Mouse (Mus musculus) small intestine, adult 2 months (tissue): ENCODE data around the gene Hrc. TPM values are rescaled to one million over a fixed set of nuclear protein-coding genes. Genes with fewer than 3 reads are reported as not detected.

Experiments used
- H3K27ac ChIP-seq: fragments of 200-500 bp; 2 replicates; pipeline ENCODE4 v1.5.1; 2012; ENCODE audit warnings: low read depth, low read length, control low read depth, inconsistent platforms; ENCODE audit not compliant: insufficient read depth
- H3K27me3 ChIP-seq: fragments of 200-500 bp; 2 replicates; pipeline ENCODE4 v1.6.1; 2012; ENCODE audit warnings: mild to moderate bottlenecking, moderate library complexity, low read length, inconsistent platforms; ENCODE audit not compliant: control insufficient read depth, insufficient read depth
- H3K36me3 ChIP-seq: fragments of 200-500 bp; 2 replicates; pipeline ENCODE4 v1.6.1; 2012; ENCODE audit warnings: mild to moderate bottlenecking, low read length, control low read depth, inconsistent platforms; ENCODE audit not compliant: control insufficient read depth, insufficient read depth
- H3K4me1 ChIP-seq: fragments of 200-500 bp; 2 replicates; pipeline ENCODE4 v1.6.1; 2012; ENCODE audit warnings: low read length, inconsistent platforms, mixed read lengths; ENCODE audit not compliant: control insufficient read depth, insufficient read depth, insufficient read length
- H3K4me3 ChIP-seq: fragments of 200-500 bp; 2 replicates; pipeline ENCODE4 v1.5.1; 2012; ENCODE audit warnings: low read depth, mild to moderate bottlenecking, control low read depth, inconsistent platforms, low read length, moderate library complexity
- CTCF ChIP-seq: fragments of 200-500 bp; IDR thresholded peaks from 2 replicates; pipeline ENCODE4 v1.5.1; 2012; ENCODE audit warnings: low read depth, mild to moderate bottlenecking, control low read depth, inconsistent platforms, low read length, moderate library complexity, mixed read lengths; ENCODE audit not compliant: insufficient replicate concordance, insufficient read length; ENCODE audit errors: extremely low read depth
- POLR2A ChIP-seq: fragments of 200-500 bp; IDR thresholded peaks from 2 replicates; pipeline ENCODE4 v1.6.1; 2012; ENCODE audit warnings: low read depth, mild to moderate bottlenecking, control low read depth, inconsistent platforms, low read length, moderate library complexity
- WGBS: fragments of 180-500 bp; shearing (Covaris S2); methylation state at CpG from one replicate; pipeline ENCODE4 v1.1.7; 2018; 5-methylcytosine and 5-hydroxymethylcytosine counted together
- polyA plus RNA-seq: library from polyadenylated mRNA; depleted of rRNA; stranded (reverse); fragments of >200 nt; gene quantifications from 2 replicates; pipeline ENCODE4 v1.2.3, GENCODE M21; 2012

Gene Hrc
- polyA plus RNA-seq, 1 experiment, result 0.46 TPM

GRCm38 (mm10) chr7:45305275-45305674 is 29.8 kb upstream of the Hrc start:
- H3K36me3 ChIP-seq, result peaks cover 53% of the 10 kb centered on the region

GRCm38 (mm10) chr7:45308551-45309240 is 26.4 kb upstream of the Hrc start:
- Histone ChIP-seq H3K27ac (no peak overlapping the region), H3K36me3 (peaks cover 53% of the 10 kb centered on the region), H3K27me3 (no peaks in the 10 kb centered on the region), H3K4me1 (peaks cover 8% of the 10 kb centered on the region; the same call in 1 of the 2 replicates), H3K4me3 (no peak overlapping the region)
- TF ChIP-seq CTCF, result no peak
- no peak for TF ChIP-seq POLR2A
- WGBS, result 80% methylated on average over 15 of the region's 15 CpGs

More at GRCm38 (mm10) chr7:45305275-45305674, 29.8 kb upstream of the Hrc start:
- H3K4me3 ChIP-seq, result no peak overlapping the region
- no peaks in the 10 kb centered on the region for H3K4me1 ChIP-seq
- peak; percentile 96; the same call in 1 of the 2 replicates for TF ChIP-seq CTCF
- peak; percentile 33; the same call in 1 of the 2 replicates for TF ChIP-seq POLR2A
- no peak overlapping the region for H3K27ac ChIP-seq
- no peaks in the 10 kb centered on the region for H3K27me3 ChIP-seq
- 15% methylated on average over 17 of the region's 17 CpGs for WGBS

DNA sequence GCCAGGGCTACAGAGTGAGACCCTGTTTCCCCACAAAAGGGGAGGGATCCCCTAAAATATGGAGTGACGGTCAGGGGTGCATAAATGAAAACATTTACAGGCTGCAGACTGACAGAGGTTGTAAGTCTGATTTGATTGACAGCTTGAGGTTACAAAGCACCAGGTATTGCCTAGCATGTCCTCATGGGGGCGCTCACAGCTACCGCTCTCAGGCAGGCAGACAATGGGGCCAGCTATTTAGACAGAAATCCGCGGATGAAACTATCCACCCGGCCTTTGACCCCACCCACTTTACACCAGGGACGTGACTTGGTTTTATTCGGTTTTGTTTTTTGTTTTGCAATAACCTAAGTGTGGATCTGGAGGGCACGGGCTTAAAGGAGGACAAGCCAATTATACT is 25.6 kb upstream of the Hrc start:
- H3K27me3 ChIP-seq, result no peaks in the 10 kb centered on the region
- peaks cover 11% of the 10 kb centered on the region; the same call in 1 of the 2 replicates for H3K4me1 ChIP-seq
- H3K4me3 ChIP-seq, result no peak overlapping the region
- TF ChIP-seq CTCF, result peak; percentile 77; the same call in 1 of the 2 replicates
- no peak for TF ChIP-seq POLR2A
- H3K27ac ChIP-seq, result no peak overlapping the region
- peaks cover 52% of the 10 kb centered on the region for H3K36me3 ChIP-seq
- WGBS, result 17% methylated on average over 9 of the region's 9 CpGs

- 22% methylated on average over 8 of the region's 8 CpGs for WGBS
- Histone ChIP-seq H3K27me3 (no peaks in the 10 kb centered on the region), H3K36me3 (peaks cover 58% of the 10 kb centered on the region), H3K4me3 (no peak overlapping the region), H3K4me1 (peaks cover 20% of the 10 kb centered on the region), H3K27ac (peak overlapping the region; percentile 92)
- TF ChIP-seq POLR2A, result no peak
- TF ChIP-seq CTCF, result no peak
These were observed 23.1 kb upstream of the Hrc start for GRCm38 (mm10) chr7:45312023-45312422.

- TF ChIP-seq CTCF (no peak), POLR2A (no peak)
- WGBS, result 14% methylated on average over 10 of the region's 10 CpGs
- peak overlapping the region; percentile 92 for H3K27ac ChIP-seq
- peaks cover 27% of the 10 kb centered on the region for H3K4me1 ChIP-seq
- H3K36me3 ChIP-seq, result peaks cover 60% of the 10 kb centered on the region
- no peak overlapping the region for H3K4me3 ChIP-seq
- no peaks in the 10 kb centered on the region for H3K27me3 ChIP-seq
These were observed 22.2 kb upstream of the Hrc start for GRCm38 (mm10) chr7:45312686-45313453.

DNA sequence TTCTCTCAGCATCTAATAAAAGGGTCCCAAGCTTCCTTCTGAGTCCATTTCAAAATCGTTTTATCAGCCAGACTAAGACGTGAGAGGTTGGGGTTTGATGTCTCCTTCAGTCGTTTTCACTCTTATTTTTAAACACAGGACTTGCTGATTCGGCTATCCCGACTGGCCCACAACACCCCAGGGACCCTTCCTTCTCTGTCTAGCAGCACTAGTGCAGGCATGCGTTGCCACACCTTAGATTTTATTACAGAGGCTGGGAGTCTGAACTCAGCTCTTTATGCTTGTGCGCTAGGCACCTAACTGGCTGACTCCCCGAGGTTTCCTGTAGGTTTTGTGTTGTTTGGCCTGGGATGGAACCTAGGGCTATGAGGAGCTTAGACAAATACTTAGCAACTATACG is 21.6 kb upstream of the Hrc start:
- Histone ChIP-seq H3K27me3 (no peaks in the 10 kb centered on the region), H3K27ac (peak overlapping the region; percentile 92), H3K36me3 (peaks cover 60% of the 10 kb centered on the region), H3K4me1 (peaks cover 29% of the 10 kb centered on the region), H3K4me3 (no peak overlapping the region)
- 14% methylated on average over 9 of the region's 9 CpGs for WGBS
- no peak for TF ChIP-seq POLR2A
- TF ChIP-seq CTCF, result no peak

DNA sequence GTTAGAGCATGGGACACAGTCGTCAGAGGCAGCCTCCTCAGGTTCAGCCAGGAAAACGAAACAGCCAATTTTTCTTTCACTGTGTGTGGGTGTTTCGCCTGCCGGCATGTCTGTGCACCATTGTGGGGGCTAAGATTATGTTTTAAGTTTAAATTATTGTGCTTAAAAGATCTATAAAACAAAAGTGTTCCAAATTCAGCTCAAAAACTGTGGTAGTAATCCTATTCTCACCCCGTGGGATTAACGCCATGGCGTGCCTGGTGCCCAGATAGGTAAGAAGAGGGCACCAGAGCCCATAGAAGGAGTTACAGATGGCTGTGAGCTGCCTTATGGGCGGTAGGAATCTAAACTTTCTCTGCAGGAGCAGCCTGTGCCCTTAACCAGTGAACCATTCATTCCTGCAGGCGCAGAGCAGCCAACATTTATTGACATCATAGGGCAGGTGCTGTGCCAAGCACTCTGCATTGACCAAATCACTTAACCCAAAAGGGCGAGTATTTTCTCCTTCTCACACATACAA is 19.8 kb upstream of the Hrc start:
- TF ChIP-seq POLR2A, result no peak
- TF ChIP-seq CTCF, result no peak
- H3K4me3 ChIP-seq, result no peak overlapping the region
- WGBS, result 90% methylated on average over 10 of the region's 10 CpGs
- no peaks in the 10 kb centered on the region for H3K27me3 ChIP-seq
- H3K36me3 ChIP-seq, result peaks cover 54% of the 10 kb centered on the region
- H3K4me1 ChIP-seq, result peaks cover 29% of the 10 kb centered on the region
- H3K27ac ChIP-seq, result peak overlapping the region; percentile 92; the same call in 1 of the 2 replicates
